10 mouse cellular contexts compared by ENCODE assay signal in the genomic region with DNA sequence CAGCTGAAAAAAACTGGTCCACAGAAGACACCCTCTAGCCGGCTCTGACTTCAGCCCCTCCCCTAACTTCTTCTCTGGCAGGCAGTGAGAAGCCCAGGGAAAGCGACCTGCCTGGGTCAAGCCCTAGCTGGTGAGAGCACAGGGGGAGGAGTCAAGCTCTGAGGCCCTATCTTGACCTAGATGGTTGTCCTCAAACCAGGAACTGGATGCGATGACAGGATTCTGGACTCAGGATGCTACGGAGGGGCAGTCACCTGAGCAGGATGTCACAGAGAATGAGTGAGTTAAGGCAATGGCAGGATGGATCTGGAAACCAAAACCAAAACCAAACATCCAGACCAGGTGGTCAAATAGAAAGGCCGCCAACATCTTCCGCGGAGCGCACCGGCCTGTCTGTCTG. TPM values are rescaled to one million over a fixed set of nuclear protein-coding genes. Genes with fewer than 3 reads are reported as not detected.
DNase-seq lines count a peak whose midpoint lies in the region; ATAC-seq and TF ChIP-seq lines count a peak whose summit lies in the region.
"Had no signal": no experiment of that assay in that cellular context is flagged by ENCODE, and none has a peak within 500 bp of the region (broad histone marks: within the 10 kb centered on the region; RNA-seq: fewer than 3 reads in every experiment).

No protein-coding gene starts in this region.

- H3K4me2 ChIP-seq in midbrain, embryonic 11.5 days: no peak overlapping the region
- H3K4me2 ChIP-seq in midbrain, embryonic 16.5 days (ENCODE audit: low read length): no peak overlapping the region
- no peak overlapping the region for H3K4me2 ChIP-seq in liver, embryonic 16.5 days (ENCODE audit: low read depth, low read length)

- peaks cover 29% of the 10 kb centered on the region for H3K27me3 ChIP-seq in midbrain, embryonic 11.5 days (ENCODE audit: control insufficient read depth, insufficient read depth, low read length)
- H3K27me3 ChIP-seq in midbrain, embryonic 16.5 days (ENCODE audit: control insufficient read depth, insufficient read depth, low read depth, low read length): peaks cover 31% of the 10 kb centered on the region
- peaks cover 24% of the 10 kb centered on the region for H3K27me3 ChIP-seq in liver, embryonic 16.5 days (ENCODE audit: control insufficient read depth, insufficient read depth, low read depth, low read length)
- no peaks in the 10 kb centered on the region; the same call in 1 of the 2 replicates for H3K27me3 ChIP-seq in thymus, adult 2 months (ENCODE audit: control insufficient read depth, insufficient read depth, low read length)

- H3K4me1 ChIP-seq in midbrain, embryonic 11.5 days (ENCODE audit: control insufficient read depth, insufficient read depth, low read length): peaks cover 5% of the 10 kb centered on the region; the same call in 1 of the 2 replicates
- H3K4me1 ChIP-seq in midbrain, embryonic 16.5 days (ENCODE audit: control insufficient read depth, insufficient read depth, low read length): peaks cover 4% of the 10 kb centered on the region; the same call in 1 of the 2 replicates
- peaks cover 4% of the 10 kb centered on the region for H3K4me1 ChIP-seq in liver, embryonic 16.5 days (ENCODE audit: control insufficient read depth, low read depth, low read length)
- H3K4me1 ChIP-seq in thymus, adult 2 months (replicated peaks; ENCODE audit: control insufficient read depth, insufficient read depth, low read length): 0 out of 2 replicates have a peak, but pooled peaks cover 4% of the 10 kb centered on the region

- peak; percentile 84 for DNase-seq in midbrain, embryonic 11.5 days (ENCODE audit: low spot score, missing footprints)
- peak; percentile 72 for DNase-seq in kidney, adult 18-20 months
- peak; percentile 87 for DNase-seq in yolk sac, embryonic 10.5 days (ENCODE audit: low spot score)
- no peak for DNase-seq in frontal cortex, postnatal 14 days (ENCODE audit: low spot score in 2 of 2)
- DNase-seq in gastrocnemius, adult 2 months: no peak
- DNase-seq in thymus, adult 2 months: no peak

- no peak for TF ChIP-seq CTCF in gastrocnemius, adult 2 months (IDR thresholded peaks at IDR 0.05)
- TF ChIP-seq CTCF in thymus, adult 2 months (IDR thresholded peaks at IDR 0.05; ENCODE audit: borderline replicate concordance, control insufficient read depth, extremely low read depth, insufficient read depth, low read length, poor library complexity): no peak

- no peak for ATAC-seq in midbrain, embryonic 11.5 days (ENCODE audit: low FRiP score)
- no peak for ATAC-seq in midbrain, embryonic 16.5 days
- ATAC-seq in liver, embryonic 16.5 days (ENCODE audit: low read depth): peak; percentile 19; the same call in 1 of the 2 replicates
- ATAC-seq: CD4-positive, CD25-positive, alpha-beta regulatory T cell, adult 4 months had no signal

- intact Hi-C loops in gastrocnemius, adult 2 months (cut with DNase I): no loop called here

- no peak overlapping the region for H3K4me3 ChIP-seq in midbrain, embryonic 11.5 days (ENCODE audit: low read depth, low read length)
- no peak overlapping the region for H3K4me3 ChIP-seq in midbrain, embryonic 16.5 days (ENCODE audit: low read depth, low read length)
- no peak overlapping the region for H3K4me3 ChIP-seq in liver, embryonic 16.5 days (ENCODE audit: low read depth, low read length)
- H3K4me3 ChIP-seq in gastrocnemius, adult 2 months: no peak overlapping the region
- no peak overlapping the region for H3K4me3 ChIP-seq in thymus, adult 2 months (ENCODE audit: control insufficient read depth, insufficient read depth, low read length)

- TF ChIP-seq POLR2A in thymus, adult 2 months (IDR thresholded peaks at IDR 0.05; ENCODE audit: control insufficient read depth, extremely low read depth, insufficient read depth, low read length, poor library complexity): no peak

- 39% methylated on average over 9 of the region's 9 CpGs for WGBS in midbrain, embryonic 11.5 days
- WGBS in midbrain, embryonic 16.5 days: 33% methylated on average over 9 of the region's 9 CpGs
- 24% methylated on average over 9 of the region's 9 CpGs for WGBS in liver, embryonic 16.5 days (ENCODE audit: insufficient replicate concordance)
- WGBS in thymus, adult 2 months: 38% methylated on average over 9 of the region's 9 CpGs

- no peak overlapping the region for H3K9ac ChIP-seq in midbrain, embryonic 11.5 days (ENCODE audit: low read length)
- no peak overlapping the region for H3K9ac ChIP-seq in midbrain, embryonic 16.5 days (ENCODE audit: low read depth, low read length)
- H3K9ac ChIP-seq in liver, embryonic 16.5 days (ENCODE audit: low read depth, low read length): no peak overlapping the region

- no peak overlapping the region for H3K27ac ChIP-seq in midbrain, embryonic 11.5 days (ENCODE audit: low read depth, low read length)
- no peak overlapping the region for H3K27ac ChIP-seq in midbrain, embryonic 16.5 days (ENCODE audit: low read length)
- H3K27ac ChIP-seq in liver, embryonic 16.5 days (ENCODE audit: low read length): 0 out of 2 replicates have a peak overlapping the region, but pooled peaks have one; percentile 15
- no peak overlapping the region for H3K27ac ChIP-seq in gastrocnemius, adult 2 months
- H3K27ac ChIP-seq in thymus, adult 2 months (ENCODE audit: control insufficient read depth, insufficient read depth, low read length): no peak overlapping the region

- no peaks in the 10 kb centered on the region for H3K36me3 ChIP-seq in midbrain, embryonic 11.5 days (ENCODE audit: control insufficient read depth, insufficient read depth, low read length)
- no peaks in the 10 kb centered on the region for H3K36me3 ChIP-seq in midbrain, embryonic 16.5 days (ENCODE audit: control insufficient read depth, insufficient read depth, low read length)
- H3K36me3 ChIP-seq in liver, embryonic 16.5 days (ENCODE audit: control insufficient read depth, insufficient read depth): no peaks in the 10 kb centered on the region
- no peaks in the 10 kb centered on the region for H3K36me3 ChIP-seq in thymus, adult 2 months (ENCODE audit: control insufficient read depth, insufficient read depth, low read length)

- no peaks in the 10 kb centered on the region for H3K9me3 ChIP-seq in midbrain, embryonic 11.5 days (ENCODE audit: control insufficient read depth, low read length)
- no peaks in the 10 kb centered on the region for H3K9me3 ChIP-seq in midbrain, embryonic 16.5 days (replicated peaks; ENCODE audit: control insufficient read depth, low read length, poor library complexity, severe bottlenecking)
- H3K9me3 ChIP-seq in liver, embryonic 16.5 days (replicated peaks; ENCODE audit: control insufficient read depth, low read length): no peaks in the 10 kb centered on the region

RNA-seq across cellular contexts. Expression of gene Arhgef16, which starts 3.7 kb away (rescaled TPM):
- 0.45 and 0.81 TPM in 2 replicates for polyA plus RNA-seq in midbrain, embryonic 11.5 days (2014; fragmentation: Nextera tagmentation; extraction: Ambion mirVana)
- 1.1 and 1.6 TPM in 2 replicates for polyA plus RNA-seq in midbrain, embryonic 16.5 days (2015; fragmentation: Nextera tagmentation; extraction: Ambion mirVana)
- polyA plus RNA-seq in liver, embryonic 16.5 days (2015; fragmentation: Nextera tagmentation; extraction: Ambion mirVana): 5.0 and 5.4 TPM in 2 replicates
- under 1 TPM; 0.17 to 0.23 TPM for total RNA-seq in gastrocnemius, adult 2 months (2021)
- 9.3 and 12.3 TPM in 2 replicates for polyA plus RNA-seq in thymus, adult 2 months (2012; rRNA removed)

RNA-seq across cellular contexts. Expression of gene B230104I21Rik, which starts 38.2 kb away (rescaled TPM):
- not detected in 2 replicates for polyA plus RNA-seq in midbrain, embryonic 11.5 days (2014; fragmentation: Nextera tagmentation; extraction: Ambion mirVana)
- polyA plus RNA-seq in midbrain, embryonic 16.5 days (2015; fragmentation: Nextera tagmentation; extraction: Ambion mirVana): 0.25 TPM in 1 of 2 replicates, not detected in the other
- not detected in 2 replicates for polyA plus RNA-seq in liver, embryonic 16.5 days (2015; fragmentation: Nextera tagmentation; extraction: Ambion mirVana)
- not detected for total RNA-seq in gastrocnemius, adult 2 months (2021)
- not detected in 2 replicates for polyA plus RNA-seq in thymus, adult 2 months (2012; rRNA removed)
- polyA plus RNA-seq: CD4-positive, CD25-positive, alpha-beta regulatory T cell, adult 4 months; limb, embryonic 14.5 days had no signal

Comparison
In these comparisons a context has a peak if more than half of its experiments do, and no peak if none do; other contexts are left out.
1. DNase-seq: peak in midbrain, embryonic 11.5 days (single experiment), kidney, adult 18-20 months (single experiment) and yolk sac, embryonic 10.5 days (single experiment); none in frontal cortex, postnatal 14 days (0 of 2), gastrocnemius, adult 2 months (single experiment) and thymus, adult 2 months (single experiment).